Mouse (Mus musculus): Measurements from ENCODE around the gene Tmem63b.

DNA sequence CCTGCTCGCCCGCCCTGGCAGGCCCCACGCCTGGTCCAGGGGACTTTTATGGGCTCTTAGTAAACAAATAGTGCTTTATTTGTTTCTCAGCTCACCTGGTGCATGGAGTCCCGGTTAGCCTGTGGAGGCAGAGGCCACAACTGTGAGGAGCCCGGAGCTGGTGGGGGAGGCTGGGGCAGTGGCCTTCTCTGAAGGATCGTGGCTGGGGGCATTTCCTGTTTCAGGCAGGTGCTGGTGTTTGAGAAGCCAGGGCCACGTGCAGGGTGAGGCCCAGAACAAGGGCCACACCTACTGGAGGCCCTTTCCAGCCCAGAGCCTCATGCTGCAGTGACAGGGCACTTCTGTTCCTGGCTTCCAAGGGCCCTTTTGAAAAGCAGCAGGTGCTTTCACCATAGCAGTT lies 39.5 kb upstream of the Tmem63b start:
- TF ChIP-seq CTCF (IDR thresholded peaks at IDR 0.05 in 2 of 3, conservative IDR thresholded peaks at IDR 0.05 in 1 of 3; ENCODE audit: control insufficient read depth in 1 of 3, insufficient read depth in 1 of 3, low read depth in 2 of 3, low read length in 3 of 3, poor library complexity in 1 of 3, severe bottlenecking in 1 of 3) (no peak), POLR2A (IDR thresholded peaks at IDR 0.05; ENCODE audit: control insufficient read depth in 1 of 2, insufficient read depth in 1 of 2, low read depth in 1 of 2, low read length in 2 of 2, poor library complexity in 1 of 2) (no peak), GATA1 (IDR thresholded peaks at IDR 0.05; ENCODE audit: low read depth, low read length) (no peak), CHD2 (IDR thresholded peaks at IDR 0.05; ENCODE audit: low read length) (no peak), TAL1 (IDR thresholded peaks at IDR 0.05; ENCODE audit: low read length) (no peak), JUND (IDR thresholded peaks at IDR 0.05; ENCODE audit: low read depth, low read length) (no peak), ZC3H11A (IDR thresholded peaks at IDR 0.05; ENCODE audit: low read depth, low read length) (no peak)
